Mouse (Mus musculus) megakaryocyte, embryonic 14.5 days (primary cell): ENCODE results near the gene Itm2c.

Experiments used
- FLI1 ChIP-seq: IDR thresholded peaks from 2 replicates; pipeline ENCODE4 v1.6.1; 2012; ENCODE audit warnings: low read length, inconsistent platforms, mixed read lengths
- GATA1 ChIP-seq: IDR thresholded peaks from 3 replicates; pipeline ENCODE4 v1.6.1; 2012; ENCODE audit warnings: mixed read lengths, low read length, inconsistent platforms, borderline replicate concordance

DNA sequence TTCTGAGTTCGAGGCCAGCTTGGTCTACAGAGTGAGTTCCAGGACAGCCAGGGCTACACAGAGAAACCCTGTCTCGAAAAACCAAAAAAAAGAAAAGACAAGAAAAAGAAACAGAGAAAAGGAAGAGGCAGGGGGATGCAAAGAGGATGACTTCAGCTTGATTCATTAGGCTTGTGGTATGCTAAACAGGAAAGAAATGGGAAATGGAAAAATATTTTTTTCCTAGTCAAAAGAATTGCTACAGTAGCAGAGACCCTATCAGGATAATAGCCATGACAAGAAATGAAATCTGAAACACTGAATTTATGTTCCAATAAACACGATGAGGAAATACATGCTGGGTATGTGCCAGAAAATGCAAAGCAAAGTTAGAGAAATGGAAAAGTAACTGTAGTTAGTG lies 61.1 kb downstream of the Itm2c start:
- TF ChIP-seq GATA1 (no peak), FLI1 (no peak)
